Mouse (Mus musculus): ENCODE measurements around the gene Sbk2. TPM values are rescaled to one million over a fixed set of nuclear protein-coding genes. Genes with fewer than 3 reads are reported as not detected.

The Sbk2 gene
- polyA plus RNA-seq, 1 experiment from 2014 or later = not detected

DNA sequence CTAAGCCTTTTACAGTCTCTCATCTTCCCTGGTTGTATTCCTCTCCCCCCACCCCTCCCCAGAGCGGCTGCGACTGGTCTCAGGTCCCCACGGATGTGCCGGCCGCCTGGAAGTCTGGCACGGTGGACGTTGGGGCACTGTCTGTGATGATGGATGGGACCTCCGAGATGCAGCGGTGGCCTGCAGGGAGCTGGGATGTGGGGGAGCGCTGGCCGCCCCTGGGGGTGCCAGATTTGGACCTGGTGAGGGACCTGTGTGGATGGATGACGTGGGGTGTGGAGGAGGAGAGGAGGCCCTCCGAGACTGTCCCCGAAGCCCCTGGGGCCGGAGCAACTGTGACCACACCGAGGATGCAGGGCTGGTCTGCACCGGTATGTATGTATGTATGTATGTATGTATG, 35.9 kb downstream of the Sbk2 start:
- WGBS (ENCODE audit: insufficient replicate concordance) = 75% methylated on average over 17 of the region's 17 CpGs
- Histone ChIP-seq H3K4me1 (replicated peaks) (peaks cover 12% of the 10 kb centered on the region), H3K4me2 (no peak overlapping the region), H3K4me3 (replicated peaks) (no peak overlapping the region), H3K27me3 (peaks cover 46% of the 10 kb centered on the region), H3K36me3 (no peaks in the 10 kb centered on the region), H3K9ac (no peak overlapping the region), H3K9me3 (replicated peaks) (no peaks in the 10 kb centered on the region), H3K27ac (no peak overlapping the region)
- ATAC-seq (ENCODE audit: low read depth) (no peak), DNase-seq (no peak)

DNA sequence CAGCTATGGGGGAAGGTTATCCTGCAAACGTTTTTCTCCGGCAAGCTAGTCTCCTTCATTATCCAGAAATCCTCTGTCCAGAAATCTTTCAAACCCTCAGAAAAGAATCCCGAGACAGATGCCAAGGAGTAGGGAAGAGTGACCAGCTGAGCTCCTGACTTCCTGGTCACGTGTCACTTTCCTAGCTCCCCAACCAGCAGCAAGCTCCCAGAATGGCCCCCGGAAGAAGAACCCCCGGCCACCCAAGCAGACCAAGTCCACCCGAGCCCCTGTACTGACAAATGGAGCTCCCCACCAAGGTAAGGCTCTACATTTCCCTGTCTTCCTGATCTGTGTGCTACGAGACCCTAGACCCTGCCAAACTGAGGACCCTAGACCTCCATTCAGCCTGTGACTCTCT, 36.5 kb downstream of the Sbk2 start:
- no peak for ATAC-seq (ENCODE audit: low read depth)
- peaks cover 53% of the 10 kb centered on the region for H3K27me3 ChIP-seq
- peaks cover 18% of the 10 kb centered on the region for H3K4me1 ChIP-seq (replicated peaks)
- no peak overlapping the region for H3K27ac ChIP-seq
- no peak overlapping the region for H3K9ac ChIP-seq
- H3K4me2 ChIP-seq = no peak overlapping the region
- H3K4me3 ChIP-seq (replicated peaks) = no peak overlapping the region
- no peak for DNase-seq
- no peaks in the 10 kb centered on the region for H3K9me3 ChIP-seq (replicated peaks)
- H3K36me3 ChIP-seq = no peaks in the 10 kb centered on the region
- 48% methylated on average over 8 of the region's 8 CpGs for WGBS (ENCODE audit: insufficient replicate concordance)

DNA sequence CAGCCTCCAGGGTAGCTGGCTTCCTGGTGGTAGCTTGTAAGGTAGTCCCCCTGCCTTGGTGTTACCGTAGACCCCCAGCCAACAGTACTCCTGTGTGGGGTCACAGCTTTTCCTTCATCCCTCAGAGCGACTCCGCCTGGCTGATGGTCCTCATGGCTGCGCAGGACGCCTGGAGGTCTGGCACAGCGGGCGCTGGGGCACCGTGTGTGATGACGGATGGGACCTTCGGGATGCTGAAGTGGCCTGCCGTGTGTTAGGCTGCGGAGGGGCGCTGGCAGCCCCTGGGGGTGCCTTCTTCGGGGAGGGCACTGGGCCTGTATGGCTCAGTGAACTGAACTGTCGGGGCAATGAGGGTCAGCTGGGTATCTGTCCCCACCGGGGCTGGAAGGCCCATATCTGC, 37.4 kb downstream of the Sbk2 start:
- Histone ChIP-seq H3K27ac (no peak overlapping the region), H3K9me3 (replicated peaks) (no peaks in the 10 kb centered on the region), H3K4me2 (no peak overlapping the region), H3K9ac (no peak overlapping the region), H3K36me3 (no peaks in the 10 kb centered on the region), H3K4me1 (replicated peaks) (peaks cover 22% of the 10 kb centered on the region), H3K27me3 (peaks cover 61% of the 10 kb centered on the region), H3K4me3 (replicated peaks) (no peak overlapping the region)
- WGBS (ENCODE audit: insufficient replicate concordance) = 71% methylated on average over 16 of the region's 16 CpGs
- DNase-seq (no peak), ATAC-seq (ENCODE audit: low read depth) (no peak)

DNA sequence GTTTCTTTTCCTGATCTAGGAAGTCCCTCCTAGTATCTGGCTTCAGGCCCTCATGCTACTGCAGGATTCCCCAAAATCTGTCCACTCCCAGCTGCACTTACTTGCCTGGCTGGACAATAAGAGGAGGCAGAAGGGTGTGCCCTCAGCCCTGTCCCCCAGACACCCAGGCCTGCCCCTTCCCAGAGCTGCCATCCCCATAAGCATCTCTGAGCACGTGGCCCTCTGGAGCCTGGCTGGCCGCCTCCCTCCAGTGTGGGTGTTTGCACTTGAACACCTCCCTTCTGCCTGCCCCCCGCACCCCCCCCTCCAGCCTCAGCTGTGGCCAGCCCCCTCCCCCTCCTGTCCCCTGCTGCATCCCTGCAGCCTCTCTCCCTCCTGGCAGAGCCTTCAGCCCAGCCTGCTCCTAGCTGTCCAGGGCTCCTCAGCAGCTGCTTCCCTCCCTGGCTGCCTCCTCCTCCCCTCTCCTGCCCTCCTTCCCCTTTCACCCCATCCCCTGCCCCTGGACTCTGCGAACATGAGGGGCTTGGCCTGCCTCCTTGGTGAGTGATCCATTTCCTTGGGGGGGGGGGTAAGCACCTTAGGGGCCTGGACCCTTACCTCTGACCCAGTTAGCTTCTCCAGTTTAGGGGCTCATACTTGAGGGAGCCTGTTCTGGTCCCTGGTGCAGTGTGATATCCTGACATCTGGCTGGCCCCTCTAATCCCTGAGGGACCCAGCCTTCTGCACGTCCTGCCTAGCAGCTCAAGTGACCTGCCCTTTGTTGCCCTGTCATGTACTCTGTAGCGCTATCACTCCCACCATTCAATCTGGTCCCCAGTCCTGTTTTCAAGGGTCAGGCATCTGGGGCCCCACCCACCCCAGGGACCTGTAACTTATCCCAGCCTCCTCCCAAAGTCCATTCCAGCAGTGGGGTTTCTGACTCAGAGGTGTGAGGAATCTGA, 38.5 kb downstream of the Sbk2 start, which contains the start of gene Ssc5d:
Ssc5d (plus strand) TSS at position 345 of the 941 bp plus-strand sequence.
- WGBS (ENCODE audit: insufficient replicate concordance) = 30% methylated on average over 6 of the region's 6 CpGs
- peaks cover 65% of the 10 kb centered on the region for H3K27me3 ChIP-seq

DNA sequence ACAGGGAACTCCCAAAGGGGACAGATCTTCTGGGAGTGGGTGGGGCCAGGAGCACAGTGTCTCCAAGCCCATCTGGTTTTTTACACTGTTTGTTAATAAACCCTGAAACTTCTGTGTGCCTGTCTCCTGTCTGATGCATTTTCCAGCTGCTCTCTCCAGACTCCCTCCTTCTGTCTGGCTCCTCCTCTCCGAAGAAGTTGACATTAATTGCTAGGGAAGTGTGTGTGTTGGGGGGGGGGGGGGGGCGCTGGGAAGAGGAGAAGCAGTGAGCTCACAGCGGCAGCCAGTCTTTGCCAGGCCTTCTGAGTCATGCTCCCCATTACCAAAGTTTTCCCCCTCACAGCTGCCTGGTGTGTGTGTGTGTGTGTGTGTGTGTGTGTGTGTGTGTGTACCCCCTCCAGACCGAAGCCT, 39.3 kb downstream of the Sbk2 start:
- Histone ChIP-seq H3K27me3 (peaks cover 65% of the 10 kb centered on the region), H3K36me3 (peaks cover 12% of the 10 kb centered on the region), H3K9me3 (replicated peaks) (no peaks in the 10 kb centered on the region), H3K9ac (no peak overlapping the region), H3K4me1 (replicated peaks) (peaks cover 37% of the 10 kb centered on the region), H3K4me3 (replicated peaks) (no peak overlapping the region), H3K4me2 (no peak overlapping the region), H3K27ac (no peak overlapping the region)
- DNase-seq (no peak), ATAC-seq (ENCODE audit: low read depth) (no peak)
- 24% methylated on average over 4 of the region's 4 CpGs for WGBS (ENCODE audit: insufficient replicate concordance)

More for the DNA sequence above, 38.5 kb downstream of the Sbk2 start, which contains the start of gene Ssc5d:
- no peak for DNase-seq
- Histone ChIP-seq H3K27ac (no peak within 1 kb of the TSS), H3K9me3 (replicated peaks) (no peaks in the 10 kb centered on the region), H3K4me1 (replicated peaks) (peaks cover 34% of the 10 kb centered on the region), H3K9ac (no peak within 1 kb of the TSS), H3K4me3 (replicated peaks) (no peak within 1 kb of the TSS), H3K36me3 (peaks cover 4% of the 10 kb centered on the region), H3K4me2 (no peak within 1 kb of the TSS)
- no peak for ATAC-seq (ENCODE audit: low read depth)

DNA sequence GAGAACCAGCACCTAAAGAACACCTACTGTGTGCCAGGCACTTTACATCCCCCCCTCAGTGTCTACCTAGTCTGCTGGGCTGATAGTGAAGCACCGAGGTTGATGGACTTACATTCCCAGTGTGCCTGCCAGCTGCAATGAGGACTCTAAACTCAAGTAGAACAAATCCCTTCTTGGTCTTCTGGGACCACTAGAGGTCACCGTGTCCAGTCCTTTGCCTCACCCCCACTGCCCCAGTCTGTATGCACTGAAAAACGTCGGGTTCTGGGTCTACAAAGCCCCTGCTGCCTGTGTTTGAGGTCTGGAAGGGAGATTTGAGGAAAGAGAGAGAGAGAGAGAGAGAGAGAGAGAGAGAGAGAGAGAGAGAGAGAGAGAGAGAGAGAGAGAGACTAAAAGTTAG, 39.7 kb downstream of the Sbk2 start:
- H3K27me3 ChIP-seq = peaks cover 65% of the 10 kb centered on the region
- ATAC-seq (ENCODE audit: low read depth) = no peak
- H3K27ac ChIP-seq = no peak overlapping the region
- WGBS (ENCODE audit: insufficient replicate concordance) = 1% methylated on average over 4 of the region's 4 CpGs
- H3K4me3 ChIP-seq (replicated peaks) = no peak overlapping the region
- no peak for DNase-seq
- peaks cover 37% of the 10 kb centered on the region for H3K4me1 ChIP-seq (replicated peaks)
- no peak overlapping the region for H3K9ac ChIP-seq
- H3K36me3 ChIP-seq = peaks cover 16% of the 10 kb centered on the region
- H3K9me3 ChIP-seq (replicated peaks) = no peaks in the 10 kb centered on the region
- H3K4me2 ChIP-seq = peak overlapping the region; percentile 50; the same call in 1 of the 2 replicates

DNA sequence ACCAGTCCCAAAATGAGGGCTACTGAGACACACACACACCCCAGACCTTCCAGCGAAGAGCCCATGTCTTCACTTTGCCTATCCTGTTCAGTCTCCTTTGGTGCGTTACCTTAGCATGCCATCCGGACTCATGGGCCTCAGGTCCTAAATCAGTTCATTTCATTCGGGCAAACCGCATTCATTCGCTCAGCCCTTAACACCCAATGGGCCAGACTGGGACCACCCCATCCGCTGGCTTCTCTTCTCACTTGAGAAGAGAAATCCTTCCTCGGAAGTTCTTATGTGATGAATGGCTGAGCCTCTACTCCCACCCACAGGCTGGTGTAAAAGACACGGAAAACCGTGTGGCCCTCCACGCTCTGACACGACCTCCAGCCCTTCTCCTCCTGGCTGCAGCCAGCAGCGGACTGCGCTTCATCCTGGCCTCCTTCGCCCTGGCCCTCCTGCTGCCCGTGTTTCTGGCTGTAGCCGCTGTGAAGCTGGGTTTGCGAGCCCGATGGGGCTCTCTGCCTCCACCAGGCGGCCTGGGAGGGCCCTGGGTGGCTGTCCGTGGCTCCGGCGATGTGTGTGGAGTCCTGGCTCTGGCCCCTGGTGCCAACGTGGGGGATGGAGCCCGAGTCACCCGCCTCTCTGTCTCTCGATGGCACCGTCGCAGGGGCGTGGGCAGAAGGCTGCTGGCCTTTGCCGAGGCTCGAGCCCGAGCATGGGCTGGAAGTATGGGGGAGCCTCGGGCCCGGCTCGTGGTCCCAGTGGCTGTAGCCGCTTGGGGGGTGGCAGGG, 40.4 kb downstream of the Sbk2 start:
- no peaks in the 10 kb centered on the region for H3K9me3 ChIP-seq (replicated peaks)
- peak overlapping the region; percentile 18; the same call in 1 of the 2 replicates for H3K4me3 ChIP-seq (replicated peaks)
- H3K4me1 ChIP-seq (replicated peaks) = peaks cover 37% of the 10 kb centered on the region
- H3K27ac ChIP-seq = no peak overlapping the region
- peaks cover 65% of the 10 kb centered on the region for H3K27me3 ChIP-seq
- no peak for DNase-seq
- H3K36me3 ChIP-seq = peaks cover 23% of the 10 kb centered on the region
- H3K4me2 ChIP-seq = peak overlapping the region; percentile 50
- WGBS (ENCODE audit: insufficient replicate concordance) = 9% methylated on average over 37 of the region's 37 CpGs
- no peak for ATAC-seq (ENCODE audit: low read depth)
- H3K9ac ChIP-seq = no peak overlapping the region

DNA sequence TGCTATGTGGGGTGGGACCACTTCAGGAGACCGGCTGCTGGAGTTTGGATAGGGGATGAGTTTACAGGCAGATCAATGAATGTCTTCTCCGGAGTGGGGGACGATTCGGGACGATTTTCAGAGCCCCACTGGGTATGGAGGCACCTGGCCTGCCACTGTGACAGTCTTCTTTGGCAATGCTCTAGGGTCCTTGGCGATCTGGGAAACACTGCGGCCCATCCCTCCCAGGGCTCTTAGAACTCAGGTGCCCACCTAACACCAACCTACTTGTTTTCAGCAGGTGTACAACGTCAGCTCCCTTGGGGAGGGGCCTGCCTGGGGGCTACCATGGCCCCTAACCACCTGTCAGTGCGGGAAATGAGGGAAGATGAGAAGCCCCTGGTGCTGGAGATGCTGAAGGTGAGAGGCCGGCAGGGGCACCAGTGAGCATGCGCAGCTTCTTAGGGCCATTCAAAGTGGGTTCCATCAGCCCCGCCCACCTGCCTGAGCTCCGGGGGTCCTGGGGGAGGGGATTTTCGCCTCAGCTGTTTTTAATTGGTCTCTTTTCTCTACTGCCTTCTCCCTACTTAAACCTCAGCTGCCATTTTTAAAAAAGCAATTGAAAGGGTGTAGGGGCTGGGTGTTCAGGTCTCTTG, 41.2 kb downstream of the Sbk2 start:
- no peak for DNase-seq
- Histone ChIP-seq H3K4me1 (replicated peaks) (peaks cover 37% of the 10 kb centered on the region), H3K4me3 (replicated peaks) (peak overlapping the region; percentile 18), H3K27me3 (peaks cover 65% of the 10 kb centered on the region), H3K4me2 (peak overlapping the region; percentile 50), H3K27ac (no peak overlapping the region), H3K36me3 (peaks cover 31% of the 10 kb centered on the region), H3K9ac (no peak overlapping the region), H3K9me3 (replicated peaks) (no peaks in the 10 kb centered on the region)
- ATAC-seq (ENCODE audit: low read depth) = no peak
- WGBS (ENCODE audit: insufficient replicate concordance) = 4% methylated on average over 14 of the region's 14 CpGs

DNA sequence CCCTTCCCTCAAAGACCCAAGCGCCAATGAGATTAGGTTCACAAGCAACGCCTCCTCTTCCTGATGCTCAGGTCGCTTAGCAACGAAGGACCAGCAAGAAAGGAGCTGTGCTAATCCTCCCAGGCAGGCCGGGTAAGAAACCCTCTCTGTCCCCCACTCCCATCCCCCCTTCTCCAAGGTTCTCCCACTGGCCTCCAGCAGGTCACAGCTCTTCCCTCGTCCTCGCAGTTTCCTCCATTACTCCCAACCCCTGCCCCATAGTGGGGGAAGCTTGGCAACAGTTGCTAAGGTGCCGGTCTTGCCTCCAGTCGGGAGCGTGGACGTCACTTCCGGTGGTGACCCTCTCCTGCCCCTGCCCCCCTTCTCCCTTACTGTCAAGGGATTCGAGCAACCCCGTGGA, 41.7 kb downstream of the Sbk2 start:
- DNase-seq = no peak
- peak; percentile 9; the same call in 1 of the 2 replicates for ATAC-seq (ENCODE audit: low read depth)
- peak overlapping the region; percentile 18; the same call in 1 of the 2 replicates for H3K4me3 ChIP-seq (replicated peaks)

DNA sequence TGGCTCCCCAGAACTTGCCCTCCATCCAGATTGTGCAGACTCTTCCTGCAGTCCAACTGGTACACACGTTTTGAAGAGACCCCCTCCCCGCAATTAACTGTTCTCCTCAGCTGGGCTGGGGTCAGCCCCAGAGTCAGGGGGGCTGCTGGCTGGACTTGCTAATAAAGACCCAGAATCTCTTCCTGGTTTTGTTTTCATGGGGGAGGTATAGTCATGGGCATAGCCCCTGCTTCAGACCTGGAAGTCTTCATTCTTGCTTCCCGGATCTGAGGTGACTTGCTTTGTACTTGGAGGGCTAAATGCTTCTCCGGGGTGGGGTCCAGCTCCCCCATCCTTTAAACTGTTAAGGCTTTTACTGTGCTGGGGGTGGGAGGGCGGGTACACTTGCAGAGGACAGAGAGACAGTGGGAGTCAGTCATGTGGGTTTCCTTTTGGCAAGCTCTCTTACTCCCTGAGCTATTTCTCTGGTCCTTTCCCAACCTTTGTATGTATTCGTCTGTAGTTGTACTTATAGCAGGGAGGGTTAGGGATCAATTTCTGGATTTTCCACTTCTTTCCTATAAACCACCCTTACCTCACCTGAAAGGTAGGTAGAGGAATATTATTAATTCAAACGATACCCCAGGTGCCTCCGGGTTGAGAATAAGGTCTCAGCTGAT, 42.3 kb downstream of the Sbk2 start, which contains the start of gene Nat14:
Nat14 (plus strand) TSS at position 205 of the 659 bp plus-strand sequence.
- H3K9me3 ChIP-seq (replicated peaks) = no peaks in the 10 kb centered on the region
- H3K4me2 ChIP-seq = peak within 1 kb of the TSS; percentile 50
- WGBS (ENCODE audit: insufficient replicate concordance) = 24% methylated on average over 8 of the region's 8 CpGs
- H3K4me3 ChIP-seq (replicated peaks) = peak within 1 kb of the TSS; percentile 18; the same call in 1 of the 2 replicates
- DNase-seq = no peak
- no peak for ATAC-seq (ENCODE audit: low read depth)
- no peak within 1 kb of the TSS for H3K9ac ChIP-seq
- peak within 1 kb of the TSS; percentile 29 for H3K27ac ChIP-seq
- H3K4me1 ChIP-seq (replicated peaks) = peaks cover 41% of the 10 kb centered on the region
- H3K27me3 ChIP-seq = peaks cover 55% of the 10 kb centered on the region
- peaks cover 41% of the 10 kb centered on the region for H3K36me3 ChIP-seq

More for the DNA sequence above, 41.7 kb downstream of the Sbk2 start:
- Histone ChIP-seq H3K27me3 (peaks cover 61% of the 10 kb centered on the region), H3K27ac (no peak overlapping the region), H3K9me3 (replicated peaks) (no peaks in the 10 kb centered on the region), H3K4me1 (replicated peaks) (peaks cover 37% of the 10 kb centered on the region), H3K4me2 (peak overlapping the region; percentile 50), H3K9ac (no peak overlapping the region), H3K36me3 (peaks cover 36% of the 10 kb centered on the region)
- WGBS (ENCODE audit: insufficient replicate concordance) = 2% methylated on average over 14 of the region's 14 CpGs
